Mouse (Mus musculus) sigmoid colon, adult 10 weeks (tissue): ENCODE data around the gene Cutal. TPM values are rescaled to one million over a fixed set of nuclear protein-coding genes. Genes with fewer than 3 reads are reported as not detected.

ENCODE experiments used
- polyA plus RNA-seq: library from polyadenylated mRNA; stranded (reverse); fragments of 350-450 nt; fragmentation: Illumina TruSeq; extraction: RNeasy Lipid Tissue Mini Kit (QIAGEN cat#74804); gene quantifications from one replicate; pipeline ENCODE4 v1.2.3, GENCODE M21; 2014; ENCODE audit warnings: low read depth, low replicate concordance

The Cutal gene
- 161 TPM for polyA plus RNA-seq

GRCm38 (mm10) chr2:34874271-34874670 is at the start of gene Cutal:
Gene Cutal, plus strand, starts transcription at chr2:34874396.

DNA sequence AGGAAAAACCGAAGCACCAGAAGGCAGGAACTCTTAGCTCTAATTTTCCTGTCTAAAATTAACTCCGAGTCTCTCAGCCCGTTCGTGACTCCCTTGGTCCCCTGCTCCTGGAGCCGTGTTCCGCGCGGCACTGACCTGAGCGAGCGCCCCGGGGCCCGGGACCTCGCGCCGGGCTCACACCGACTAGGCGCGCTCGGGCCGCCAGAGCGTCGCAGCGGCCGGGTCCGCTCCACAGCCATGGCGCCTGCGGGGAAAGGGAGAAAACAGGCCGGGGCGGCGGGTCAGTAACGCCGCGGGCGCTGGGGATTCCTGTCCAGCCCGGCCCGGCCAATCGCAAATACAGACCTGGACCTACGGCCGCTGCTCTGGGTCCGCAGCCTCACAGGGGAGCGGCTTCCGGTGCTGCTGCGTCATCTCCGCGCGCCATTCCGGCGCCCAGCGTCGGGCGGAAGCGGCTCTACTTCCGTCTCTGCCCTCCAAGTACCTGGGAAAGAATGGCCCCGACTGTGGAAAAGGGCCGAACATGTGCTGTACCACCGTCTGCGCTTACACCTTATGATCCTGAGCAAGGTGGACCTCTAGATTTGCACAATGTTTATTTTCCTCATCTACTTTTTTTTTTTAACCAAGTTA is 48.3 kb upstream of the Cutal start, which contains the start of gene Fbxw2:
Gene Fbxw2, minus strand, starts transcription at position 485 of the 633 bp plus-strand sequence.

GRCm38 (mm10) chr2:34832766-34833457 is 41.3 kb upstream of the Cutal start, which contains the start of gene Gm34653:
Gene Gm34653, plus strand, starts transcription at chr2:34833007.

GRCm38 (mm10) chr2:34874816-34875345 is 685 bp downstream of the Cutal start, which contains the start of gene Psmd5:
Gene Psmd5, minus strand, starts transcription at chr2:34874968.

DNA sequence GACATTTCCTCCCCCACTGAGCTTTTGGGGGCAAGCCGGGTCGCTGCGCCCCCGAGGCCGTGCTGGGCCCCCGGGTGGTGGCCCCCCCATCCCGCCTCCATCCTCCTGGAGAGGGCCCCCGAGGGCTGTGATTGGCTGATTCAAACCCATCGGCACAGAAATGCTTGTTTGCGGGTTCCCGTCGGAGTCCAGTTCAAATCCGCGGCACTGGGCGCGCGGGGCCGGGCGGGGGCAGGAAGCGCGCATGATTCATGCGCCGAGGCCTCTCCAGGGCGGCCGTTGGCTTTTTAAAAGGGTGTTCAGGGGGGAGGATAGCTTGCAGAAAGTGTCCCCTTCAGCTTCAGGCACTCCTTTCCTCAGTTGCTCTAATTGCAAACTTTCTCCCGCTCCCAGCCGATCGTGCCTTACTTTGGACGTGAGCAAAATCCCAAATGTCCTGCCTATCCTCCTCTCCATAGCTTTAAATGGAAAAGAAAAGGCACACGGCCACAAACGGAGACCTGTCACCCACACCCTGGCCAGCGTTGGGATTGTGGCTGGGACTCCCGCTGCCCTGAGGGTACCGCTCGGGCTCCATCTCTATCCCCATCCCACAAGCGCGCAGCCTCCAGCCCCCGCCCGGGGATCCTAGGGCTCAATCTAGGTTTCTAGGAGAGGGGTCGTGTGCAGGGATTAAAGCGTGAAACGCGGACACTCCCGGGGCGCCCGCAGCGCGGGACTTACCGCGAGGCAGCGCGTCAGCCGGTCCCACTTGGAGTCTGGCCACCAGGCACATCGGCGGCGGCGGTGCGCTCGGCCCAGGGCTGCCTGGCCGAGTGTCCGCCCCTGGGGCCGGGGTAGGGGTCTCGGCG is 39.2 kb downstream of the Cutal start, which contains the start of gene Phf19:
Gene Phf19, minus strand, starts transcription at position 809 of the 851 bp plus-strand sequence.

Other genes with a start within 250 kb of the Cutal start
- 60.9 TPM for gene Gapvd1, start 119.2 kb upstream of the Cutal start, polyA plus RNA-seq
- gene Hspa5, start 102.4 kb upstream of the Cutal start, polyA plus RNA-seq: 787 TPM
- 8.2 TPM for gene Rabepk, start 74.5 kb upstream of the Cutal start, polyA plus RNA-seq
- 93.4 TPM for gene Fbxw2, start 48.1 kb upstream of the Cutal start, polyA plus RNA-seq
- gene Gm34653, start 41.4 kb upstream of the Cutal start, polyA plus RNA-seq: not detected
- 35.0 TPM for gene Psmd5, start 572 bp downstream of the Cutal start, polyA plus RNA-seq
- 0.44 TPM for gene Phf19, start 39.6 kb downstream of the Cutal start, polyA plus RNA-seq
- gene Traf1, start 87.4 kb downstream of the Cutal start, polyA plus RNA-seq: 9.8 TPM
- 1.7 TPM for gene Hc, start 187.0 kb downstream of the Cutal start, polyA plus RNA-seq
- 2.6 TPM for gene AI182371, start 227.1 kb downstream of the Cutal start, polyA plus RNA-seq
- gene Cntrl, start 235.1 kb downstream of the Cutal start, polyA plus RNA-seq: 91.4 TPM